Mouse (Mus musculus): ENCODE measurements around the gene Tgoln1. TPM values are rescaled to one million over a fixed set of nuclear protein-coding genes. Genes with fewer than 3 reads are reported as not detected.

The Tgoln1 gene
- total RNA-seq (2012; rRNA removed), result 22.6 and 27.9 TPM in 2 replicates
- total RNA-seq (2014; rRNA removed), result 20.0 and 23.5 TPM in 2 replicates
- 29.0 and 33.6 TPM in 2 replicates for polyA plus RNA-seq (2012; ENCODE audit: insufficient read length, low read depth)

DNA sequence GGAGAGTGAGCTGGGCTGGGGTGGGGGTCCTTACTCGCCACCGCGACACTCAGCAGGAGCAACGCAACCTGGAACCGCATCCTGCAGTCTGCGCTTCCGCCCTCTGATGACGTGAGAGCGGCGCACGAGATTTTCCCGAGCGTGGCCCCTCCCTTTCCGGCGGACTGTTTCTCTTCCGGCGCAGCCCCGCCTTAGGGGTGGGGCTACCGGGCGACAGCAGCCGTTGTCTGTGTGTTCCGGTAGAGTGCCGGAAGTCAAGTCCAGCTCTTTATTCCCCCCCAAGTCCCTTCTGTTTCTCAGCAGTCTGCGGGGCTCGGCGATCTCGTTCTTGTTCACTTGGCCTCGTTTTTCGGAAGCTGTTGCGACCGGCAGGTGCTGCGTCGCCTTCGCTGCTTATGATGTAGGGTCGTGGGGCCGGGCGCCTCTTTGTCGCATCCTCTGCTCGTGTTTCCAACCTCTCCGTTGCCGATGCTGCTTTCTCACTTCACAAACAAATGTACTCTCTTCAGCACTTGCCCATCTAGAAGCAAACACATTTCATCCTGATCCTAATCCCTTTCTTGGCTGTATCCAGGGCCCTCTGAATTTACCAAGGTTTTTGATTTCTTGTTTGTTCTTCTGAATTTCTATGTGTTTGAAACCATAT, at the start of gene Tgoln1:
Tgoln1 (minus strand) TSS at position 358 of the 646 bp plus-strand sequence.
- H3K4me1 ChIP-seq (ENCODE audit: control insufficient read depth in 1 of 2, insufficient read depth in 2 of 2), result peaks cover 7 to 28% of the 10 kb centered on the region in 2 experiments
- peak within 1 kb of the TSS; percentile 94 to 99 (median 98) for H3K4me3 ChIP-seq (replicated peaks in 1 of 3; ENCODE audit: low read depth in 2 of 3, low read length in 2 of 3, poor library complexity in 1 of 3)
- no peaks in the 10 kb centered on the region for H3K9me3 ChIP-seq (replicated peaks; ENCODE audit: low read length)
- peak within 1 kb of the TSS; percentile 64 for H3K27ac ChIP-seq (ENCODE audit: insufficient read depth, low read depth)
- peak; percentile 93 for DNase-seq (ENCODE audit: extremely low read depth)
- peaks cover 17 to 33% of the 10 kb centered on the region in 2 experiments for H3K36me3 ChIP-seq (replicated peaks in 1 of 2; ENCODE audit: control insufficient read depth in 1 of 2, insufficient read depth in 1 of 2, low read length in 1 of 2)
- no peaks in the 10 kb centered on the region for H3K27me3 ChIP-seq (replicated peaks)
- in situ Hi-C loops (cut with MboI; ENCODE audit: low pct_ligation_motif_present, low pct_unique_long_range_greater_than_20kb, low sequenced_read_pairs) (no loop called here), dilution Hi-C loops (cut with MboI; ENCODE audit: extremely low pct_ligation_motif_present, extremely low pct_unique_long_range_greater_than_20kb, low sequenced_read_pairs) (no loop called here)
- peaks cover 31% of the 10 kb centered on the region for H3K79me2 ChIP-seq (replicated peaks; ENCODE audit: control insufficient read depth, extremely low read depth, insufficient read depth, poor library complexity, severe bottlenecking)
- peak within 1 kb of the TSS; percentile 98 for H3K4me2 ChIP-seq (ENCODE audit: insufficient read depth, low read depth, poor library complexity, severe bottlenecking)
- peak; percentile 81 for TF ChIP-seq MAZ (IDR thresholded peaks at IDR 0.05; ENCODE audit: low read depth, low read length)
- peak; percentile 96 for TF ChIP-seq BHLHE40 (IDR thresholded peaks at IDR 0.05; ENCODE audit: low read depth, low read length)
- TF ChIP-seq ZMIZ1 (IDR thresholded peaks at IDR 0.05; ENCODE audit: low read depth, low read length), result peak; percentile 81
- TF ChIP-seq SIN3A (IDR thresholded peaks at IDR 0.05; ENCODE audit: low read length), result peak; percentile 93
- TF ChIP-seq CHD2 (IDR thresholded peaks at IDR 0.05; ENCODE audit: low read length), result peak; percentile 92
- peak; percentile 79 for TF ChIP-seq TCF12 (IDR thresholded peaks at IDR 0.05; ENCODE audit: low read depth, low read length)
- TF ChIP-seq MAX (IDR thresholded peaks at IDR 0.05; ENCODE audit: low read length), result peak; percentile 67
- TF ChIP-seq POLR2AphosphoS2 (IDR thresholded peaks at IDR 0.05; ENCODE audit: low read depth, low read length), result peak; percentile 70; the same call in 1 of the 2 replicates
- TF ChIP-seq PAX5 (IDR thresholded peaks at IDR 0.05; ENCODE audit: low read length), result no peak
- TF ChIP-seq CHD1 (IDR thresholded peaks at IDR 0.05; ENCODE audit: low read depth, low read length), result no peak
- TF ChIP-seq KAT2A (IDR thresholded peaks at IDR 0.05; ENCODE audit: insufficient replicate concordance, low read length), result peak; percentile 83; the same call in 1 of the 2 replicates
- no peak for TF ChIP-seq ZNF384 (IDR thresholded peaks at IDR 0.05; ENCODE audit: low read depth, low read length)
- TF ChIP-seq IRF4 (IDR thresholded peaks at IDR 0.05; ENCODE audit: low read depth, low read length), result no peak; the same call in 1 of the 2 replicates
- peak; percentile 52 for TF ChIP-seq NRF1 (IDR thresholded peaks at IDR 0.05; ENCODE audit: low read depth, low read length)
- TF ChIP-seq GABPA (IDR thresholded peaks at IDR 0.05; ENCODE audit: insufficient replicate concordance, low read depth, low read length), result no peak; the same call in 1 of the 2 replicates
- TF ChIP-seq JUND (conservative IDR thresholded peaks at IDR 0.05; ENCODE audit: low read depth, low read length), result no peak
- TF ChIP-seq ZKSCAN1 (IDR thresholded peaks at IDR 0.05; ENCODE audit: borderline replicate concordance, low read depth, low read length), result no peak
- 0 out of 2 replicates have a peak, but pooled peaks have one; percentile 22 for TF ChIP-seq MXI1 (IDR thresholded peaks at IDR 0.05; ENCODE audit: low read depth, low read length)
- peak; percentile 92 for TF ChIP-seq HCFC1 (IDR thresholded peaks at IDR 0.05; ENCODE audit: low read depth, low read length)
- TF ChIP-seq CTCF (conservative IDR thresholded peaks at IDR 0.05 in 1 of 2, IDR thresholded peaks at IDR 0.05 in 1 of 2; ENCODE audit: low read depth in 2 of 2, low read length in 2 of 2), result no peak
- 0 out of 2 replicates have a peak, but pooled peaks have one; percentile 22 for TF ChIP-seq ETS1 (conservative IDR thresholded peaks at IDR 0.05; ENCODE audit: low read depth, low read length)
- TF ChIP-seq EP300 (IDR thresholded peaks at IDR 0.05; ENCODE audit: low read length), result no peak
- TF ChIP-seq POLR2A (IDR thresholded peaks at IDR 0.05; ENCODE audit: low read depth, low read length), result peak; percentile 95
- no peak for TF ChIP-seq MEF2A (IDR thresholded peaks at IDR 0.05; ENCODE audit: borderline replicate concordance, low read depth, low read length)
- TF ChIP-seq TBP (conservative IDR thresholded peaks at IDR 0.05; ENCODE audit: low read depth, low read length), result peak; percentile 77; the same call in 1 of the 2 replicates
- no peak for TF ChIP-seq ZC3H11A (IDR thresholded peaks at IDR 0.05; ENCODE audit: low read depth, low read length)
- TF ChIP-seq ELF1 (IDR thresholded peaks at IDR 0.05; ENCODE audit: low read depth, low read length), result peak; percentile 96
- no peak for TF ChIP-seq UBTF (IDR thresholded peaks at IDR 0.05; ENCODE audit: low read depth, low read length)
- no peak for TF ChIP-seq RCOR1 (conservative IDR thresholded peaks at IDR 0.05; ENCODE audit: low read depth, low read length)
- no peak for TF ChIP-seq USF2 (conservative IDR thresholded peaks at IDR 0.05; ENCODE audit: low read depth, low read length)
- TF ChIP-seq JUN (IDR thresholded peaks at IDR 0.05; ENCODE audit: insufficient read depth, low read depth, low read length), result no peak
- peak; percentile 91 for TF ChIP-seq NELFE (IDR thresholded peaks at IDR 0.05; ENCODE audit: low read depth, low read length)
- H3K9ac ChIP-seq (ENCODE audit: insufficient read depth, low read depth), result peak within 1 kb of the TSS; percentile 99

Data from CH12.LX (cell line).